Mouse (Mus musculus) forebrain, embryonic 12.5 days (tissue): ENCODE data around the gene Mmp24. TPM values are rescaled to one million over a fixed set of nuclear protein-coding genes. Genes with fewer than 3 reads are reported as not detected.
A peak's percentile ranks its signal among the peaks of the same experiment; 100 is the strongest.

Source experiments
- ATAC-seq: fragments of 200-750 bp; cut with Nextera tagmentation; 2 replicates; pipeline ENCODE4 v1.8.0; 2017; ENCODE audit warnings: moderate TSS enrichment; ENCODE audit not compliant: low FRiP score
- H3K27ac ChIP-seq: fragments of 300-500 bp; sonication (generic); 2 replicates; pipeline ENCODE4 v1.5.1; 2016; ENCODE audit warnings: mild to moderate bottlenecking
- H3K27me3 ChIP-seq: fragments of 300-500 bp; sonication (generic); 2 replicates; pipeline ENCODE4 v1.6.1; 2016; ENCODE audit warnings: mild to moderate bottlenecking
- H3K36me3 ChIP-seq: fragments of 300-500 bp; sonication (generic); replicated peaks from 2 replicates; pipeline ENCODE4 v1.6.1; 2016; ENCODE audit warnings: mild to moderate bottlenecking
- H3K4me1 ChIP-seq: fragments of 300-500 bp; sonication (generic); 2 replicates; pipeline ENCODE4 v1.6.1; 2016
- H3K4me2 ChIP-seq: fragments of 300-500 bp; sonication (generic); 2 replicates; pipeline ENCODE4 v1.6.1; 2016; ENCODE audit warnings: mild to moderate bottlenecking, moderate library complexity
- H3K4me3 ChIP-seq: fragments of 300-500 bp; sonication (generic); replicated peaks from 2 replicates; pipeline ENCODE4 v1.5.1; 2016; ENCODE audit warnings: mild to moderate bottlenecking
- H3K9ac ChIP-seq: fragments of 300-500 bp; sonication (generic); 2 replicates; pipeline ENCODE4 v1.6.1; 2016; ENCODE audit warnings: mild to moderate bottlenecking
- H3K9me3 ChIP-seq: fragments of 300-500 bp; sonication (generic); 2 replicates; pipeline ENCODE4 v1.6.1; 2016
- WGBS: fragments of 180-500 bp; shearing (Covaris S2); methylation state at CpG from one replicate; pipeline ENCODE4 v1.1.7; 2016; 5-methylcytosine and 5-hydroxymethylcytosine counted together
- polyA plus RNA-seq: library from polyadenylated mRNA; unstranded; fragments of >200 nt; fragmentation: Nextera tagmentation; extraction: Ambion mirVana; gene quantifications from 2 replicates; pipeline ENCODE4 v1.2.1, GENCODE M21; 2016

Gene Mmp24
- polyA plus RNA-seq, 1 experiment from 2014 or later = 4.4 TPM

DNA sequence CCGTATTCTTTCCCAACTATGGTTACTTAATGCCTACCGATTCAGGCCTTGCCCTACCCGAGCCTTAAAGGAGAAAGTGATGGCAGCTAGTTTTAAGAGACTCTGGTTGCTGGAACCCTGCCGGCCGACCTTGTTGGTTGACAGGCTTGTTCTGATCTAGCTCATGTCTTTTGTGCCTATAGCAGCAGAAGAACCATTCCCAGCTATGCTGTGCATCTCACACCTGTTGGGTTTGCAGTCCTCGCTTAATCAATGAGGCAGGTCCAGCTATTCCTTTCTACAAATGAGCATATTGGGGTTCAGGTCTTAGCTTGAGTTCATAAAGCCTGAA lies 30.7 kb downstream of the Mmp24 start:
- Histone ChIP-seq H3K4me3 (no peak overlapping the region), H3K4me1 (no peaks in the 10 kb centered on the region), H3K27ac (no peak overlapping the region), H3K27me3 (no peaks in the 10 kb centered on the region), H3K36me3 (no peaks in the 10 kb centered on the region), H3K4me2 (no peak overlapping the region), H3K9me3 (no peaks in the 10 kb centered on the region), H3K9ac (no peak overlapping the region)
- 83% methylated on average over 6 of the region's 6 CpGs for WGBS
- ATAC-seq = no peak

DNA sequence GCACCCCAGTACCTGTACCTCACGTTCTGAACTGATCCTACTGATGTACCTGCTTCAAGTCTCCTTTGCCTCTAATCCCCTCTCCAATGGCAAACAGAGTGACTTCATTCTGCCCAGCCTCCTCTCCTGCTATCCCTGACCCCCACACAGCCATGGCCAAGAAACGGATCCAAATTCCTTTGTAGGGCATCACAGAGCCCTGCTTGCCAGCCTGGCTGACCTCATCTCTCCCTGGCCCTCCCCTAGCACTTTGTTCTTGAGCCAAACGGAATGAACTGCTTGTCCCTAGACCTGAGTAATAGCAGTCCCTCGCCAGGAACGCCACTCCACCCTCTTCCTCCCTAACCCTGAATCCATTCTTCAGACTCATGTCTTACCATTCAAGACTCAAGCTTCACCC lies 31.4 kb downstream of the Mmp24 start:
- no peak for ATAC-seq
- no peak overlapping the region for H3K27ac ChIP-seq
- H3K4me1 ChIP-seq = no peaks in the 10 kb centered on the region
- no peaks in the 10 kb centered on the region for H3K27me3 ChIP-seq
- no peaks in the 10 kb centered on the region for H3K9me3 ChIP-seq
- no peak overlapping the region for H3K4me2 ChIP-seq
- no peak overlapping the region for H3K4me3 ChIP-seq
- no peak overlapping the region for H3K9ac ChIP-seq
- no peaks in the 10 kb centered on the region for H3K36me3 ChIP-seq
- 71% methylated on average over 5 of the region's 5 CpGs for WGBS

DNA sequence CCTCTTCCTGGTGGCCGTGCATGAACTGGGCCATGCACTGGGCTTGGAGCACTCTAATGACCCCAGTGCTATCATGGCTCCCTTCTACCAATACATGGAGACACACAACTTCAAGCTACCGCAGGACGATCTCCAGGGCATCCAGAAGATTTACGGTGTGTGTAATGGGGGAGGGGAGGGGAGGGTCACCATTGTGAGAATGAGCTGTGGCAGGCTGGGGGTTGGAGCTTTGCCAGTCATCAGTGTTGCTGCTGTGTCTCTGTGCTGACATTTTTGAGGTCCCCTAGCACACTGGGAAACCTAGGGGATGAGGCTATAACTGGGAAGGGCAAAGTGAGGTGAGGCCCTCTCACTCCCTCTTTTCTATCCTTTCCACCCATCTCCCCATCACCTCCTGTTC lies 32.3 kb downstream of the Mmp24 start:
- H3K4me1 ChIP-seq = no peaks in the 10 kb centered on the region
- no peak overlapping the region for H3K27ac ChIP-seq
- H3K9me3 ChIP-seq = no peaks in the 10 kb centered on the region
- WGBS = 85% methylated on average over 4 of the region's 4 CpGs
- ATAC-seq = no peak
- no peaks in the 10 kb centered on the region for H3K27me3 ChIP-seq
- no peak overlapping the region for H3K4me2 ChIP-seq
- H3K9ac ChIP-seq = no peak overlapping the region
- H3K36me3 ChIP-seq = no peaks in the 10 kb centered on the region
- no peak overlapping the region for H3K4me3 ChIP-seq

DNA sequence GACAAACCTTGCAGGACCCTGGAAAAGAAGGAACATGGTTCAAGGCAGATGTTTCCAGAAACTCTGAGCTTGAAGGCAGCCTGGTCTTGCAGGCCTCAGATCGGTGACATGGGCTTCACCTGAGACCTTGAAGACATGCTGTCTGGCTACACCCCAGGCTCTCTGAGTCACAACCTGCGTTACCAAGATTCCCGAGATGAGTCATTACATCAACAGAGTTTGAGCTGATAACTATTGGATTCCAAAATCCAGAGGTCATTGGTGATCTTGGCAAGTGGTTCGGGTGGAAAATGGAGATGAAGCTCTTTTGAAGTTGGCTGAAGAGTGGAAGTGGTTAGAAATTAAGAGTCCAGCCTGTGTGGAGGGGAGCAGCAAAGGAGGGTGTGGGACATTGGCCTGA lies 34.5 kb downstream of the Mmp24 start:
- Histone ChIP-seq H3K4me3 (no peak overlapping the region), H3K27ac (no peak overlapping the region), H3K27me3 (no peaks in the 10 kb centered on the region), H3K4me1 (no peaks in the 10 kb centered on the region), H3K36me3 (no peaks in the 10 kb centered on the region), H3K4me2 (no peak overlapping the region), H3K9me3 (no peaks in the 10 kb centered on the region), H3K9ac (no peak overlapping the region)
- 87% methylated on average over 4 of the region's 4 CpGs for WGBS
- ATAC-seq = no peak

DNA sequence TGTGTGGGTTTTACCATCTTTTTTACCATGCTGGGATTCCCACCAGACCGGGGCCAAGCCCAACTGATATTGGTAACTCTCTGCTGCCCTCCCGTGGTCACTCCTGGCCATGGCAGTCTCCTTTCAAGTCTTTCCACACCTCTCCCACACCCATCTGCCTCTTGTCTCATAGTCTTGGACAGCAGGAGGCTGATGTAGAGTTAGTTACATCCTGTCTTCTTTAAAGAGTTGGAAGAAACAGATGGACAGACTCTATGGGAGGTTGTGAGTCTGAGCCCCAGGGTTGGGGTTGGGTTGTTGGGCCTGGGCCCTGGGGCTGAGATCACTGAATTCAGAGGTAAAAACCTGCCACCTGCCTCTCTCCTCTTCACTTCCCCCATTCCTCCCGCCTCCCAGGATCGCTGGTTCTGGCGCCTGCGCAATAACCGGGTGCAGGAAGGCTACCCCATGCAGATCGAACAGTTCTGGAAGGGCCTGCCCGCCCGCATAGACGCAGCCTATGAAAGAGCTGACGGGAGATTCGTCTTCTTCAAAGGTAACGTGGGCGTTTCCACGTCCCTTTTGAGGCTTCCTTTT lies 36.8 kb downstream of the Mmp24 start:
- WGBS = 41% methylated on average over 16 of the region's 16 CpGs
- Histone ChIP-seq H3K4me1 (no peaks in the 10 kb centered on the region), H3K9me3 (no peaks in the 10 kb centered on the region), H3K27me3 (no peaks in the 10 kb centered on the region), H3K4me2 (no peak overlapping the region), H3K27ac (no peak overlapping the region), H3K9ac (no peak overlapping the region), H3K4me3 (no peak overlapping the region), H3K36me3 (no peaks in the 10 kb centered on the region)
- no peak for ATAC-seq

DNA sequence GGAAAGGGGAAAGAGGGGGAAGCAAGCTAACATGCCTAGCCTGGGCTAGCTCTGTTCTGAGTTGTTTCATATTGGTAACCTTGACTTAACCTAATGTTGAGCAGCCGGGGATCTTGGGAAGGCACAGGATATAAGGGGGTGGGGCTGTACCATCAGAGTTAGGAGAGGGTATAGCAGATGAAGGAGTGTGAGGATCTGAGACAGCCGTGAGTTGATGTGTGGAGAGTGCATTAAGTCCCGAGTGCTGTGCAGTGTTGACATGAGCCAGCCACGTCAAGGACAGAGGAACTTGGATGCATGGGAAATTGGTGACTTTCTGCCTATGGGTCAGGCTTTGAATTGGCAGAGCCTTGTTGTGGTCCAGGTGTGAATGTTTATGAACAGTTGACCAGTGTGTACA lies 37.5 kb downstream of the Mmp24 start:
- Histone ChIP-seq H3K4me2 (no peak overlapping the region), H3K36me3 (no peaks in the 10 kb centered on the region), H3K27me3 (no peaks in the 10 kb centered on the region), H3K4me1 (0 out of 2 replicates have a peak, but pooled peaks cover under 1% of the 10 kb centered on the region), H3K9ac (no peak overlapping the region), H3K9me3 (no peaks in the 10 kb centered on the region), H3K27ac (no peak overlapping the region), H3K4me3 (no peak overlapping the region)
- ATAC-seq = no peak
- WGBS = 89% methylated on average over 4 of the region's 4 CpGs

DNA sequence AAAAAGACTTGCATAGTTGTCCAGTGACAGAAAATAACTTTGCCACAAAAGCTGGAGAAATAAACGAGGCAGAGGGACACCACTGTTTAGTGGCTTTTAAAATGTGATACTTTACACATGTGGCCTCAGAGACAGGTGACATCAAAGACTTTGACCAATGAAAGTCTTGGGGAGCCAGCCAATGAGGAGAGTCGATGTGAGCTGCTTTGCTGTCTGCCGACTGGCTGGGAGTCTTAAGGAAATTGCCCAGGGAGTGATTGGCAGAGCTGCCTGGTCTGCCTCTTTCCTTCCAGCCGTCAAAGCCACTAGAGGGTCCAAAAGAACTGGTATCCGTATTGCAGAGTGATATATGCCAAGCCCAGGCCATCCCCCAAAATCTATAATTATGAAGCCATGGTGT lies 39.7 kb downstream of the Mmp24 start:
- H3K4me3 ChIP-seq = no peak overlapping the region
- H3K4me1 ChIP-seq = peaks cover 22% of the 10 kb centered on the region
- 38% methylated on average over 5 of the region's 5 CpGs for WGBS
- H3K9me3 ChIP-seq = no peaks in the 10 kb centered on the region
- no peak overlapping the region for H3K27ac ChIP-seq
- no peak overlapping the region for H3K9ac ChIP-seq
- H3K36me3 ChIP-seq = peaks cover 3% of the 10 kb centered on the region; the same call in 1 of the 2 replicates
- H3K4me2 ChIP-seq = no peak overlapping the region
- no peak for ATAC-seq
- no peaks in the 10 kb centered on the region for H3K27me3 ChIP-seq

DNA sequence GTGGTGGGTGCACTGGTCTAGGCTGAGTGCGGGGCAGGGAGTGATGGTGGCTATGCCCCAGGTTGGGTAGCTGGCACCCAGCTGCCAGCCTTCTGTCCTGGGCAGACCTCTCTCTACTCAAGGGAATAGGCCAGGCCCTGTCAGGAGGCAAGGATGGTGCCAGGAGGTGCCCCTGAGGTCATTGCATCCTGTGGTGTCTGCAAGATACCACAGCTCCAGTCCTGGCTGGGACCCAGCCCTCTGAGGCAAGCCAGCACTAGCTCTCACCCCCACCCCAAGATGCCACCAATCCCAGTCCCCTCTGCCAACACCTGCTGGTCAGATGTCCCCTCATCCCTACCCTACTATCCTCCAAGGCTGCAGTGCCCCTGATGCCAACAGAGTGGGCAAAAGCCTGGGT lies 41.0 kb downstream of the Mmp24 start:
- Histone ChIP-seq H3K9me3 (no peaks in the 10 kb centered on the region), H3K36me3 (peaks cover 16% of the 10 kb centered on the region), H3K4me2 (no peak overlapping the region), H3K9ac (no peak overlapping the region), H3K4me3 (no peak overlapping the region), H3K27me3 (no peaks in the 10 kb centered on the region), H3K4me1 (peaks cover 22% of the 10 kb centered on the region), H3K27ac (no peak overlapping the region)
- 100% methylated on average over 1 of the region's 1 CpGs for WGBS
- no peak for ATAC-seq

DNA sequence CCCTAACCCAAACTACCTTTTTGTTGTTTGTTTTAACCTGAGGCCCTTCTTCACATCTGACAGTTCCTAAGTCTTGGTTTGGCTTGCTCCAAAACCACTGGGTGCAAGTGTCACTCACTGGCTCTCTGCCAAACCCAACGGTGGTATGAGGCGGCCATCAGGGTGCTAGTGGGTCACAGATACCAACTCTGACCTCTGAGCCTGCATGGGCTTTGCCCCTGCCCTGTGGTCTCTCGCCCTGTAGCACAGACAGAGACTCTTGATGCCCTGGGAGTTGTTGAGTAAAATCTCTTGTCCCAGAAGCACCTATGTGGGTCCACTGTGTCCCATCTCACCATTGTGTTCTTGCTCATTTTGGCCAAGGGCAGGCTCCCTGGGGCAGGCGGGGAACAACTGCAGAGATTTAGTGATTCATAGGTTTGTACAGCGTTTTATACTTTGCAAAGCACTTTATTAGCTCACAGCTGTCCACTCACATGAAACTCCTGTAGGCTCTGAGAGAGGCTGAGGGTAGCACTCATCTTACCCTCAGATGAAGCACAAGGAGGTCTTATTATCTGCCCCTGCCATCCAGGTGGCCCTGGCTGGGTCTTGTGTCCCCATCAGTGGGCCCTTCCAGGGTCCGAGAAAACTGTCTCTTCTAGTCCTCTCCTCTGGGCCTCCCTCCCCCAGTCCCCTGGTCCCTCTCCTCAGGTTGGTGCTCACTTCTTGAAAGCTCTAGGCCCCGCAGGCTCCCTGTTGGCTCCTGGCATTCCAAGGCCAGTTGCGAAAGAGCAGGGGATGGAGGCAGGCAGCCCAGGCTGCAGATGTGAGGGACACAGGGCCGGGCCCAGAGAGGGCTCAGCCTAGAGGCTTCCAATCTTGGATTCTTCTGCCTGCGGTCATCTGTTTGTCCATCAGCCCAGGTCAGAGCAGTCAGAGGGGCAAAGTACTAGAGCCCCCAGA lies 42.4 kb downstream of the Mmp24 start:
- Histone ChIP-seq H3K9me3 (no peaks in the 10 kb centered on the region), H3K27ac (no peak overlapping the region), H3K9ac (no peak overlapping the region; the same call in 1 of the 2 replicates), H3K27me3 (no peaks in the 10 kb centered on the region), H3K4me3 (no peak overlapping the region), H3K36me3 (peaks cover 28% of the 10 kb centered on the region), H3K4me1 (peaks cover 22% of the 10 kb centered on the region), H3K4me2 (peak overlapping the region; percentile 82; the same call in 1 of the 2 replicates)
- no peak for ATAC-seq
- WGBS = 83% methylated on average over 10 of the region's 10 CpGs

DNA sequence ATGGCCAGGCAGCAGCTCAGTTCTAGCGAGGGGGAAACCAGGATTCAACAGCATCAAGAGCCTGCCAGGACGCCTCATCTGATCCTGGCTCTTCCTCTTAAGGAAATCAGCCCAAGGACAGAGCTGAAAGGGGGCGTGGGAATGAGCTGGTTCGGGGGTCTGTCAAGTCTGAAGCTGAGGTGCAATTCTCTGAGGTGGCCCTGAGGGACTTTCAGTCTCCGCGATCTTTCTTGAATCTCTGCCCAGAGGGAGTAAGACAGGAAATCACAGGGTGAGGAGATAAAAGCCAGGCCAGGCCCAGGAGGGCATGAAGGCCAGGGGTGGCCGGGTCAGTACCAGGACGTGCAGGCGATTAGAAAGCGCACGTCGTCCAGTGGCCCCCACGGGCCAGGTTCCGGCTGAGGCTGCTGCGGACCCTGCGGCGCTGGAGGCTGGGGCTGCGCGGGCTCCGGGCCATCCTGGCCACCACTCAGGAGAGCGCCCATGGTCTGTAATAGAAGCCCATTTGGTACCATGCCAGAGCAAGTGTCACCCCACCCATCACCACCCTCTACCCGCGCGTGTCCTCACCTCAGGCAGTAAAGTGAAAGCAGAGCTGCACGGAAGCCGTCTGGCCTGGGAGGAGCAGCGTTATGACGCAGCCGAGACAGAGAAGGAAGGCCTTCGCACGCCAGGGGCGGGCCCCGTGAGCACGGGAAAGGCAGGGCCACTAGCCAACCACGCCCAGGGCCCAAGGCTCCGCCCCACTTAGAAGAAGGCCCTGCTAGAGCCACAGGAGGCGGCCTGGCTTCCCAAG lies 43.7 kb downstream of the Mmp24 start:
- peak overlapping the region; percentile 51 for H3K27ac ChIP-seq
- H3K27me3 ChIP-seq = no peaks in the 10 kb centered on the region
- H3K4me2 ChIP-seq = peak overlapping the region; percentile 82
- WGBS = 2% methylated on average over 37 of the region's 37 CpGs
- H3K4me1 ChIP-seq = peaks cover 22% of the 10 kb centered on the region
- H3K36me3 ChIP-seq = peaks cover 40% of the 10 kb centered on the region
- peak; percentile 94 for ATAC-seq
- peak overlapping the region; percentile 56 for H3K4me3 ChIP-seq
- H3K9ac ChIP-seq = peak overlapping the region; percentile 74
- H3K9me3 ChIP-seq = no peaks in the 10 kb centered on the region

DNA sequence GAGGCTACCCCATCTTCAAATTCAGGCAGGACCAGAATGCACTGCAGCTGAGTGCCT lies 44.1 kb downstream of the Mmp24 start, which contains the start of gene BC029722:
Gene BC029722, minus strand, starts transcription at position 35 of the 57 bp plus-strand sequence.
- peaks cover 44% of the 10 kb centered on the region for H3K36me3 ChIP-seq
- H3K27ac ChIP-seq = peak within 1 kb of the TSS; percentile 51
- H3K9me3 ChIP-seq = no peaks in the 10 kb centered on the region
- peak within 1 kb of the TSS; percentile 82 for H3K4me2 ChIP-seq
- H3K9ac ChIP-seq = peak within 1 kb of the TSS; percentile 74
- peaks cover 22% of the 10 kb centered on the region for H3K4me1 ChIP-seq
- no peak for ATAC-seq
- H3K4me3 ChIP-seq = peak within 1 kb of the TSS; percentile 56
- H3K27me3 ChIP-seq = no peaks in the 10 kb centered on the region

DNA sequence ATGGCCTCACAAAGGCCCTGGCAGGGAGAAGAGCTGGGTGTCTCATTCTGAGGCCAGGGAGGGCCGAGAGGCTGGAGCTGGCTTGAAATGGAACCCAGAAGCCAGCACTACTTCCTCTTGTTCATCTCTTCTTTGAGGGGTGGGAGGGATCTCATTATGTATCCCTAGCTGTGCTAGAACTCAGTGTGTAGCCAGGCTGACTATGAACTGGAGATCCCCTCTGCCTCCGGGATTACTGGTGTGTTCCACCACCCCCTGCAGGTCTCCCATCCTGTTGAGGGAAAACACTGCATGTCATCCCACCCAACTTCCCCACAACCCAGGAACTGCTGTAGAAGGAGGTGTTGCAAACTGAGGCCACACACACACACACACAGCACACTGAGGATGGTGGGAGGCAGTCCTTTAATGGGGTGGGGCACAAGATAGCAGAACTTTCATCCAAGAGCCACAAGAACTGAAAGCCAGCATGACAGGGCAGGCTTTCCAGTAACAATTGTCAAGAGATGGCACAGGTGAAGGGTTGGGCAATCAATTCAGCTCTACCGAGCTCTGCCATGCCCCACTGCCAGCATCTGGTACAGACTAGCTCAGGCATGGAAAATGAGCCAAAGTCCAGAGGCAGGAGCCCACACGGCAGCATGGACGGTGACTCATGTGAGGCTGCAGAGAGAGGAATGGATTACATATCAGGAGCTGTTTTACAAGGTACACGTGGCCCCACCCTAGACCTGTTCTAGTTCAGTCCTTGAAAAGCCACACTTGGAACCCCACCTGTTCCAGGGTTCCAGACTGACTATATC lies 44.5 kb downstream of the Mmp24 start:
- ATAC-seq = peak; percentile 34; the same call in 1 of the 2 replicates

More for the DNA sequence above, 44.5 kb downstream of the Mmp24 start:
- peaks cover 44% of the 10 kb centered on the region for H3K36me3 ChIP-seq
- H3K4me3 ChIP-seq = peak overlapping the region; percentile 56
- peak overlapping the region; percentile 82 for H3K4me2 ChIP-seq
- no peaks in the 10 kb centered on the region for H3K27me3 ChIP-seq
- peak overlapping the region; percentile 74 for H3K9ac ChIP-seq
- H3K27ac ChIP-seq = peak overlapping the region; percentile 51
- H3K9me3 ChIP-seq = no peaks in the 10 kb centered on the region
- H3K4me1 ChIP-seq = peaks cover 22% of the 10 kb centered on the region
- WGBS = 66% methylated on average over 6 of the region's 6 CpGs
